Mouse (Mus musculus) lung, adult 2 months (tissue): Measurements from ENCODE around the gene Zfp644.

Experiments
- CTCF ChIP-seq: fragments of 200-500 bp; IDR thresholded peaks from 2 replicates; pipeline ENCODE4 v1.5.1; 2011; ENCODE audit warnings: mild to moderate bottlenecking, low read length, control low read depth; ENCODE audit not compliant: insufficient read depth
- POLR2A ChIP-seq: fragments of 200-500 bp; IDR thresholded peaks from 2 replicates; pipeline ENCODE4 v1.6.1; 2011; ENCODE audit warnings: low read depth, mild to moderate bottlenecking, control low read depth, low read length, borderline replicate concordance; ENCODE audit errors: extremely low read depth

GRCm38 (mm10) chr5:106620446-106620845, 76.6 kb downstream of the Zfp644 start:
- TF ChIP-seq POLR2A, result no peak
- TF ChIP-seq CTCF, result no peak
